Mouse (Mus musculus) heart, adult 18-20 months (tissue): ENCODE results near the gene Tesk2. TPM values are rescaled to one million over a fixed set of nuclear protein-coding genes. Genes with fewer than 3 reads are reported as not detected.

Experiments used
- total RNA-seq, 2 experiments: library from RNA; stranded (reverse); gene quantifications; 2 replicates each; pipeline ENCODE4 v1.2.3; 2021

The Tesk2 gene
- total RNA-seq, 2 experiments from 2014 or later = 1.9 to 2.0 TPM

Other genes starting within 250 kb of the Tesk2 start
- 10 to 100 TPM; 15.1 to 16.6 TPM for gene Ipp, start 213.4 kb upstream of the Tesk2 start, total RNA-seq
- gene Tmem69, start 165.0 kb upstream of the Tesk2 start, total RNA-seq = 10 to 100 TPM; 27.6 to 31.8 TPM
- gene Gpbp1l1, start 163.3 kb upstream of the Tesk2 start, total RNA-seq = 10 to 100 TPM; 64.1 to 70.0 TPM
- gene Ccdc17, start 124.3 kb upstream of the Tesk2 start, total RNA-seq = 1 to 10 TPM; 3.7 to 4.1 TPM
- 10 to 100 TPM; 14.5 to 16.2 TPM for gene Nasp, start 93.0 kb upstream of the Tesk2 start, total RNA-seq
- 100 to 1,000 TPM; 310 to 328 TPM for gene Akr1a1, start 69.3 kb upstream of the Tesk2 start, total RNA-seq
- 100 to 1,000 TPM; 463 to 542 TPM for gene Prdx1, start 35.4 kb upstream of the Tesk2 start, total RNA-seq
- 10 to 100 TPM; 55.3 to 55.9 TPM for gene Mmachc, start 12.5 kb upstream of the Tesk2 start, total RNA-seq
- 1 to 10 TPM; 4.3 to 5.4 TPM for gene Ccdc163, start 12.4 kb upstream of the Tesk2 start, total RNA-seq
- gene Toe1, start 86.7 kb downstream of the Tesk2 start, total RNA-seq = 1 to 10 TPM; 5.5 to 7.3 TPM
- 1 to 10 TPM; 1.3 TPM for gene Mutyh, start 86.8 kb downstream of the Tesk2 start, total RNA-seq
- gene Hpdl, start 100.8 kb downstream of the Tesk2 start, total RNA-seq = 1 to 10 TPM; 3.5 to 3.7 TPM
- gene Zswim5, start 156.4 kb downstream of the Tesk2 start, total RNA-seq = 1 to 10 TPM in 1 of 2 experiments, under 1 TPM in 1; 0.98 to 1.0 TPM